Mouse (Mus musculus) T-helper 1 cell (primary cell): Measurements from ENCODE around the gene 1700007K13Rik.
"Not testable (repeated sequence)": the region's sequence is repeated elsewhere in the genome, so short reads cannot be mapped to it uniquely, and the experiment has no call there.

Source experiments
- in situ Hi-C: fragments of 300-600 bp; cut with MboI, MseI; formaldehyde crosslinking; loops from one replicate; pipeline ENCODE4 v1.15.1; 2025; ENCODE audit warnings: high pct_unique_total_duplicates

1700007K13Rik gene

DNA sequence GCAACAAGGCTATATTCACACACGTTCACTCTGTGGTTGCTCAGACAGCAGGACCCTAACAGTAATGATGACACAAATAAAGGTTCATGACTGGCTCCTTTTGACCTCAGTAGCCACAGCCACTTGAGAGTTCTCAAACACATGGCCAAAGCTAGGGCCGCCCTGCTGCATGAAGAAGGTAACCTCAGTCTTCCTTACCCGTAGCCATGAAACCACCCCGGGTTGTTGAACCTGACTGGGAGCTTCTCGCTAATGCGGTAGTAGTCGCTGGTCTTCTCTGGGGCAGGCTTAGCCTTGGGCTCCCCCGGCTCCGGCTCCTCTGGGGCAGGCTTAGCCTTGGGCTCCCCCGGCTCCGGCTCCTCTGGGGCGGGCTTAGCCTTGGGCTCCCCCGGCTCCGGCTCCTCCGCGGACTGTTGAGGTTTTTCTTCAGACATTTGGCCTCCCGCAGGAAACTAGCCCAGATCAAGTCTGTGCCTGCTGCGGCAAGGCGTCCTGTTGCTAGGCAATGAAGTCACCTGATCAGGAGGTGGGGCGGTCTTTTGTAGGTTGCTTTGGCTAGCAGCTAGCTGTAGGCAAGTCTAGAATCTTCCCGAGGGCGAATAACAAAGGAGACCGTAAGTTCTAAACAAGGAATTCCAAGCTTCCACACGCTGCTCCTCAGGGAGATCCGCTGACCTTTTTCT, at the start of gene 1700007K13Rik:
1700007K13Rik (minus strand) TSS at position 497 of the 683 bp plus-strand sequence.
- in situ Hi-C loops: no loop called here

DNA sequence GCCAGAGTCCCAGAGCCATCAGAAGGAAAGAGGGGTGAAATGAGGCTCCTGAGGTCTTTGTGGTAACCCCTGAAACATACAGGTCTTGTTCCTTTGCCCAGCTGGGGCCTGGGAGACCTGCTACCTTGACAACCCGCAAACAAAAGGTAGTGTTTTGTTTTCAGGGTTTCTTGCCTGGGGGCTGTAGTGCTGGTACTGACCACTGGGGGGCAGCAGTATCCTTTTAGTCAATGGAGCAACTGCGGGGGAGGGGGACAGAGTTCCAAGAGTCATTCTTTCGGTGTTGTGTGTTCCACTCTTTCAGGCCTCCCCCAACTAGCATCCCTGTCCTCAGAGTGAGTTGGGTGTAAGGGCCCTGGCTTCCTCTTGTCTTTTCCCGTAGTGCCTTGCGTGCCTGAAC, 48.4 kb upstream of the 1700007K13Rik start:
- in situ Hi-C loops: loop anchor here (5.0 kb wide), 1 partner anchor 33 kb away; no protein-coding TSS in a partner anchor

DNA sequence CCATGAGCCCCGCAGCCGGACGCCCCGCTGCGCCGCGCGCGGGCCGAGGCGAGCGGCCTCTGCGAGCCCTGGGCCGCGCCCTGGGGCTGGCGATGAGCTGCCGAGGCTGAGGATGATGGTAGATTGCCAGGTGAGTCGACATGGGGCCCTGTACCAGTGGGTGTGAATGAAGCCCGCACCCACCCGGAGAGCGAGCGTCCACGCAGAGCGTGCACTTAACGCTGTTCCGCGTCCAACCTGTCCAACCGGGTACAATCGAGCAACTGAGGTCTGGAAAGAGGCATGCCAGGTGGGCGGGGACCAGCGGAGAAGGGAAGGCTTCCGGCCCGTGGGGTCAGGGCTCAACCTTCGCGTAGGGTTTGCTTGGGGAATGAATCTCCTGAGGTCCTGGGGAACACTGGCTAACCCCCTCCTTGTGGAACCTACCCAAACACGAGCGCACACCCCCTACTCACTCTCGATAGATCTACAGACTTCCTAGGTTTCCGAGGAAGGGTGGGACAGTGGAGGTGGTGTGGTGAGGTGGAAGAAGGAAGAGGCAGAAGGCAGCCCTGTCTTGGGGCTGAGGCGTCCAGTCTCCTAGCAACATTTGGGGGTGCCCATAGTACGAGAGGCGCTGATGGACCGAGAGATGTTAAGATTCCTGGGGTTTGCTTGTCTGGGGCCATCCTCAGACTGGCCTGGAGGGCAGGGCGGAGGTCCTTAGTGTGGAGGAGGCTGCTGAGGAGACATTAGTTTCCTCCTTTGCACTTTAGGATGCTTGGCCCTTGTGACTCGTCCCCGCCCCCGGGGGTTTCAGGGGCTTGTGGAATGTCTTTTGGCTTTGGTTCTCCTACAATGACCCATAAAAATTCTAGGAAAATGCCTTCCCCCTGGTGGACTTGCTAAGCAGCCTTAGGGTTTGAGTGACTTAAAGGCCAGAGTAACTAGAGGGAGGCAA, 47.6 kb upstream of the 1700007K13Rik start:
- in situ Hi-C loops: loop anchor here (5.0 kb wide), 1 partner anchor 34 kb away; no protein-coding TSS in a partner anchor

DNA sequence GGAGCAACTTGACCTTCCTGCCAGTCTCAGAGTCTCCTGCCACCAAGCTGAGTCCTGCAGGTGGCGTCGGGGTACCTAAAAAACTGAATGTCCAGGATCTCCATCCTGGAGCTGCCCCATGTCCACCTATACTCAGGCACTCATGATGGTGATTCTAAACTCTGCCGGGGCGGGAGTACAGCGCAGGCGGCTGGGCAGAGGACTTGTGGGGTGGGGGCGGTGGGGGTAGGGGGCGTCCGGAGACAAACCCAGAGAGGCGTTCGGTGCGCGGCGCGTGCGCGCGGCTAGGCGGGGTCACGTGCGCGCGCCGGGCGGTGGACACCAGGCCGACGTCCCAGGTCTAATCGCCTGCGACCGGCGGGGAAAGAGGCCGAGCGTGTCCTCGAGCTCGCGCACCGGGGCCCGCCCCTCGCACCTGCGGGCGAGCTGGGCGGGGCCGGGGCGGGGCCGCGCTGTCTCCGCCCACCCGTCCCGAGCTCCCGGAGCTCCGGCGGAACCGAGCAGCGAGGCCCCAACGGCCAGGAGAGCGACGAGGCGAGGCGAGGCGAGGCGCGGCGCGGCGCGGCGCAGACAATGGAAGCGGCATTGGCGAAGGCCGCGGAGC, 46.8 kb upstream of the 1700007K13Rik start, which contains the start of gene Ralgds:
Ralgds (plus strand) TSS at position 328 of the 604 bp plus-strand sequence.
- in situ Hi-C loops: loop anchor here (5.0 kb wide), 1 partner anchor 34 kb away; no protein-coding TSS in a partner anchor

DNA sequence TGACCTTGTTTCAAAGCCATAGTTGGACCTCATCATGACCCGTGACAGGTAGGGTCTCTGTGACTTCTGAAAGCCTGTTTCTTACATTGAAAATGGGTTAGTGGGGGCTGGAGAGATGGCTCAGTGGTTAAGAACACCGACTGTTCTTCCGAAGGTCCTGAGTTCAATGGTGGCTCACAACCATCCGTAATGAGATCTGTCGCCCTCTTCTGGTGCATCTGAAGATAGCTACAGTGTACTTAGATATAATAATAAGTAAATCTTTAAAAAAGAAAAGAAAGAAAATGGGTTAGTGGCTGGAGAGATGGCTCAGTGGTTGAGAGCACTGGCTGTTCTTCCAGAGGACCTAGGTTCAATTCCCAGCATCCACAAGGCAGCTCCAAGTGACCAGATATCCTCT, 45.5 kb upstream of the 1700007K13Rik start:
- in situ Hi-C loops: loop anchor here (5.0 kb wide), 1 partner anchor 36 kb away; no protein-coding TSS in a partner anchor

DNA sequence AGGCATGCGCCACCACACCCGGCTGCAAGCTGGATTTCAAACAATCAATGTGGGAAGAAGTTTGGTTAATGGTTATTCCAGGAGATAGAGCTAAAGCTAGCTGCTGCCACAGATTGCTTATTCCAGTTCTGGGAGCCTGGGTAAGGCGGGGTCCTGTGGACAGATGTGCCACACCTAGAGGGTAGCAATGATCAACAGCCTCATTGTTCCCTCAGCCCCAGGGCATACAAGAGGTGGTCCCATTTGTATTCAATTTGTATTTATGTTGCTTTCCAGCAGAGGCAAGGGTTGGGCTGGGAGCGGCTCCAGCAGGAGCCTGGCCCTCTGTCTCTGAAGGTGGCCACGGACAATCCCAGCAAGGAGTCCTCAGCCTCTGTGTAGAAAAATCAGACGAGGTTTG, 40.2 kb upstream of the 1700007K13Rik start:
- in situ Hi-C loops: no loop called here

DNA sequence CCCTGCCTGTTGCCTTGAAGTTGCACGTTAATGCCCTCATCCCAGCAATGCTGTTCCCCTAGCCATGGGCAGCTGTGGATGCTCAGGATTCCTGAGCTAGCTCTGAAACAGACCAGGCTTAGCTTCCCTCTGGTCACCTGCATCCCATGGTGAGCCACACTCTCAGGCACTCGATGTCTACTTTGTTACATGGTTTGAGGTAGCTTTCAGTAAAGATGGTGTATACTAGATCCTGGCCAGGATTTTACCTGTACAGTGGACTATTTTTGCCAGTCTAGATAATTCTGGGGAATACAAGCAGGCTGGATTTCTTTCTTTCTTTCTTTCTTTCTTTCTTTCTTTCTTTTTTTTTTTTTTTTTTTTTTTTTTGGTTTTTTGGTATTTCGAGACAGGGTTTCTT, 39.7 kb upstream of the 1700007K13Rik start, which contains the start of gene Gm10134:
Gm10134 (plus strand) TSS at position 301 of the 400 bp plus-strand sequence.
- in situ Hi-C loops: no loop called here

DNA sequence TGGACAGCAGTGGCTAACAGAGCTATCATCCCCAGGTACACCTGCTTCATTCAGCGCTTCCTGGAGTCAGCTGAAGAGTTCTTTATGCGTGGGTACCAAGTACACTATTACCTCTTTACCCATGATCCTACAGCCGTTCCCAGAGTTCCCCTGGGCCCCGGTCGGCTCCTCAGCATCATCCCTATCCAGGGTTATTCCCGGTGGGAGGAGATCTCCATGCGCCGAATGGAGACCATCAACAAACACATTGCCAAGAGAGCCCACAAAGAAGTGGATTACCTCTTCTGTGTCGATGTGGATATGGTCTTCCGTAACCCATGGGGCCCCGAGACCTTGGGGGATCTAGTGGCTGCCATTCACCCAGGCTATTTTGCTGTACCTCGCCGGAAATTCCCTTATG, 38.5 kb upstream of the 1700007K13Rik start:
- in situ Hi-C loops: no loop called here

DNA sequence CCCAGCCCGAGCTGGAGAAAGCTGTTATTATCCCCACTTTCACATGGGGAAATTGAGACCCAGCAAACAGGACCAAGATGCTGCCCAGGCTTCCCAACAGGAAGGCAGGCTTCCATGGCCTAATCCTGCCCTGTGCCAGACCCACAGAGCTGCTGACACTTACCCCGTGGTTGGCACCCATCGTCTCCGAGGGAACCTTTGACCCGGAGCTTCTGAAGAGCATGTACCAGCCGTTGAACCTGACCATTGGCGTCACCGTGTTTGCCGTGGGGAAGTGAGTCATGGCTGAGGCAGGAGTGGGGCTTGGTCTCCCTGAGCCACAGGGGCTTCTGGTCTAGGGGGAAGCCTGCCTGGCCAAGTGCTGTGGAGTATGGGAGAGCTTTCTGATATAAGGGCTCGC, 36.9 kb upstream of the 1700007K13Rik start:
- in situ Hi-C loops: no loop called here

DNA sequence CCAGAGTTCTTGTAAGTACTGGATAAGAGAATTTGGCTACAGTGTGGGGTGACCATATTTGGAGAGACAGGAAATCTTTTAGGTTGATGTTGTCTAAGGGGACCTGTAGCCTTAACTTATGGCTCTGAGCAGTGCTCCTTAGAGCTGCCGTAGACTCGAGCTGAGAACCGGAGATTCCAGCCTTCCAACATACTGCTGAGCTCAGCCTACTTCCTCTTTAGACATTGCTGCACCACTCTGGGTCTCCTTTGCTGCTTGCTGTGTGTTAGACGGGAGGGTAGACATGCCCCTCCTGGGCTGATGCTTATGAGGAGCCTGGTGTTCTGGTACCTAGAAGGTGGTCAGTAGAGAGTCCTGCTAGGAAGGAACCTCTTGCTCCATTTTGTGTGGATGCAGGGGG, 32.3 kb upstream of the 1700007K13Rik start:
- in situ Hi-C loops: no loop called here

DNA sequence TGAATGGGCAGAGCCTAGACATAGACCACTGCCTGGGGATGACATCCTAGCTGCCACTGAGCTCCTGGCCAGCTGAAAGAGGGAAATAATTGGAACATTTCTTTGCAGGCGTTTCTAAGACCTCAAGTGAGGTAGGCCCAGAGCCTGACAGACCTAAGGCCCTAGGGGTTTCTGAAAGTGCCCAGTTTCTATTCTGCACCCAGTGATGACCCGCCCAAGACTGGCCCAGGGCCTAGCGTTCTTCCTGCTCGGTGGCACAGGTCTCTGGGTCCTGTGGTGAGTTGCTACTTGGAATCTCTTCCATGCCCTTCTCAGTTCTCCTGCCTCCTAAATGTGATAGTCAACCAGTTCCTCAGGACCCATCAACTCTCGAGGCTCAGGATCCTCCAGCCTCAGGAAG, 31.4 kb upstream of the 1700007K13Rik start:
- in situ Hi-C loops: no loop called here

DNA sequence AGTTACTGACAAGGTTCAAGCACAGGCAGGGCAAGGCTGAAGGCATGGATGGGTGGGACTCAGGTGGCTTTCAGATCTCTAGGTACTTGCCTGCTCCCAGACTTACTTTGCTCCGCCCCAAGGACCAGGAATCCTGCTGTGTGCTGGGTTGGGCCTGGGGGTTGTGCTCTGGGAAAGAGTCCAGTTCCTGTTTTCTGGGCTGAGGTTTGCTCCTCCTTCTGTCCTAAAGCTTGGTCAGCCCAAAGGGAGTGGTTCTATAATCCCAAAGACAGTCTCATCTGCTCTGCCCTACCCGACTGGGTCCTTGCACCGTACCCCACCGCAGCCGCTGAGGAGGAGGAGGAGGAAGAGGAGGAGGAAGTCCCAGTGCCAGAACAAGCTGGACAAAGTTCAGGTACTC, 30.5 kb upstream of the 1700007K13Rik start, which contains the start of gene Gbgt1:
Gbgt1 (plus strand) TSS at position 221 of the 400 bp plus-strand sequence.
- in situ Hi-C loops: no loop called here

DNA sequence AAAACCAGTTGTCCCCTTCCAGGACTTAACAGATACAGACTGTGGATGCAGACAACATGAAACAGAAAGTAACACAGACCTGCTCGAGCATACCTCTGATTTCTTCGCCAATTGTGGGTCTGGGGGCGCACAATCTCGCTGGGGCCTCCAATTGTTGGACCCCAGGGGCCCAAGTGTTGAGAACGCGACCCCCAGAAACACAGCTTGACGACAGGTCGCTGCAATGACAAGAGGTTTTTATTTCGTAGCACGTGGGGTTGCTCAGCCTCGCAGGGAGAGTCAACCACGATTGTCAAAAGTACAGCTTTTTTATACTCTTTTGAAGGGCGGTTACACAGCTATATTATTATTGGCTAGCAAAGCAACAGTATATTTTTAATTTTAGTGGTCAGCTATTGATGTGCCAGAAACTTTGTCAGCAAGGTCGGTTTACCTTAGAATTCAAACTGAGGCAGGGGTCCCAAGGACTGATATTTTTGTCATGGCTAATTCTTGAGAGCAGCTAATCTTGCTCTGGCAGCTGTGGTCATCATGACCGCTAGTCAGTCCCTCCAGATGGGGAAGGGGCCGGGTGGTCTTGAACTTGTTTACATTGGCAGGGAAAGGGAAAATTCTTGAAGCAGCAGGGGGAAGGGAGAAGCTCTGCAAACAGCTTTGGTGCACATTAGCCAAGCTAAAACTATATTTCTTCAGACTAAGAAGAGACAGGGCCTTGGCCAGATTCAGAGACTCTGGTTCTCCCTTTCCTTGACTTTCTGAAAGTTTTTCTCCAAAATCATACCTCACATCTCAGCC, 29.9 kb upstream of the 1700007K13Rik start:
- in situ Hi-C loops: no loop called here

DNA sequence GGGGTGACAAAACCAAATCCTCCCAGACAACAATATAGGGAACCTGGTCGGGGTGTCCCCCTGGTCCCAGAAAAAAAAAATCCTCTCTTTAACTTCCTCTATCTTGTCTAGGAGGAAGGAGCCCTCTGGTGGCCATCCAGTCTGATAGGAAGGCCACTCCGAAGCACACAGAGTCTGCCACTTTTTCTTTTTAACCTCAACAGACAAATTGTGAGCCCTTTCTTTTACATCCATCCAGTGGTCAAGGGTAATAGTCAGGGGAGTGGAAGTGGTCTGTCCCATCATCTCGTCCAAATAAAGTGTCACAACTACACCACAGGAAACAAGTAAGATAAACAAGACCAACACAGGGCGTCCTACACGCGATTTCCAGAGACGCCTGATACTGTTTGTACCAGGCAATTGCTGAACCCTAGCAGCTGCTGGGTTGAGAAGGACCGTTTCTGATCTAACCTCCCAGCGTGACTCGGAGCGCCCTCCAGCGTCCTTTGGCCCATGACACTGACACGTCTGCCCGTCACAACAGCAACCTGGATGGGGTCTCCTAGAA, 29.1 kb upstream of the 1700007K13Rik start:
- in situ Hi-C loops: no loop called here

DNA sequence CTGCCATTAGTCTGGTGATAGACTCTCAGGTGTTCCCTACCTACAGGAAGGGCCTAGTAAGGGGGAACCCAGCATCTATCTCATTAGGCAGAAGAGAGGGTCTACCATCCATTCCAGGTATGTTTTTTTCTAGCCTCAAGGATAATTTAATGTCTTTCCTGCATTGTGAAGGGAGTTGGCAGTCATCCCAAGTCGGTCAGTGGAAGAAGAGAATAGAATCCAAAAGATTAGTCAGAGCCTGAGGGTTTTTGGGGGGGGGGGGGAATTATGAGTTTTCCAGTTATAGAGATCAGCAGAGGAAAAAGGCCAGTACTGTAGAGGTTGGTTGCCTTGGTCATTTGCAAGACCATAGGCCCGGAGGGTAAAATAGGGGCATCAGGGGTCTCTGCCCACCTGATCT, 28.4 kb upstream of the 1700007K13Rik start:
- in situ Hi-C loops: no loop called here

DNA sequence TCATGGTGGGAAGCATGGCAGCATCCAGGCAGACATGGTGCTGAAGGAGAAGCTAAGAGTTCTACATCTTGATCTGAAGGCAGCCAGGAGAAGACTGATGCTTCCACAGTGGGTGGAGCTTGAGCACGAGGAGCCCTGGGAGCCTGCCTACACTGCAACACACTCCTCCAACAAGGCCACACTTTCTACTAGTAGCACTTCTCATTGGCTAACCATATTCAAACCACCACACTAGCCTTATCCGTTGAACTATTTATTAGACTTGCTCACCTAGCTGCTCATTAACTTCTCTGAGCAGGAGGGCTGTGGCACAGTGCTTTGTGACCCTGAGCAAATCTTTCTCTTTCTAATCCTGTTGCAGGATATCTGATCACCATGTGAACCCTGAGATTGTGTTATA, 17.7 kb upstream of the 1700007K13Rik start:
- in situ Hi-C loops: no loop called here

DNA sequence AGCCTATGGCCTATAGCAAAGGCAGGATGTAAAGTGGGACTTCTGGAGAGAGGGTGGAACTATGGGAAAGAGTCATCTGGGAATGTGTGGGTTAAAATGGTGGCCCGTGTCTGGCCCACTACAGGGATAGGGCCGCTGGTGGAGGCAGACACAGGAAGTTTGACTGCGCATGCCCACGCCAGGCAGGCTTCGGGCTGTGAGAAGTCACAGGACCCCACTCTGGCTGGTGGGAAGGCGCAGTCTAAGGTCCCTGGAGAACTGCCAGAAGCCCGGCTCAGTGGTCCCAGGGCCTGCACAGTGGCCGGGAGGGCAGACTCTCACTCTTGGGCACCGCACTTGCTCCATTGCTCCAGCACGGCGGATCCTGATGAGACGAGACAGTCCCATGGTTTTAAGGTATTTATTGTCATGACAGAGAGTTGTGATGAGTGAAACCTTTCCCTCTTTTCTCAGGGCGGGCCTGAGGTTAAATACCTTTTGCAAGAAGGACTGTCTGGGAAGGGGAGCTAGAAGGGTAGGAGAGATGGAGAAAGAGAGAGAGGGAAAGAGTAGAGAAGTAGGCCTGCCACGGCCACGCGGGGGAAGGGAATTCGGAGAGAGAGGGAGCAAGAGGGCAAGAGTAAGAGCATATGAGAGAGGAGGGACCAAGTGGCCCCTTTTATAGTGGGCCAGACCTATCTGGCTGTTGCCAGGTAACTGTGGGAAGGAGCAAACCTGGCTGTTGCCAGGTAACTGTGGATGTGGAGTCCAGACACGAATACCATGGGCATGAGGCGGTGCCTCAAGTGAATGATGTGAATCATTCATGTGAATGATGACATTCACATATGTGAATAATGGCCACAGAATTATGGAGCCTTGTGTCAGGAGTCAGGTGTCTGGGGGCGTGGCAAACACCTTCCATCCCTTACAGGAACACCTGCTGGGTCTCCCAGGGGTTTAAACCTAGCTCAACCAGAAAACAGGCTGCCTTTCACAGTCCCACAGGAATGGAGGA, 13.4 kb upstream of the 1700007K13Rik start:
- in situ Hi-C loops: no loop called here

DNA sequence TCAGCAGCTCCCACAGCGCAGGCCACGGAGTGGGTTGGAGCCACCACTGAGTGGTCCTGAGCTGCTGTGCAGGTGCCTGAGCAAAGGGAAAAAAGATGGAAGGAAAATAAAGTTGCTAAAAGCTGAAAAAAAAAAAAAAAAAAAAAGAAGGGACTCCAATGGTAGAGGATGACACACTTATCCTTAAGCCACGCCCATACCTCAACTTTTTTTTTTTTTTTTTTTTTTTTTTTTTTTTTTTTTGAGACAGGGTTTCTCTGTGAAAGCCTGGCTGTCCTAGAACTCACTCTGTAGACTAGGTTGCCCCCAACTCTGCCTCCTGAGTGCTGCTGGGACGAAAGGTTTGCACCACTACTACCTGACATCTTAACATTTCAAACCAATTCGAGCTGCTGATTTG, 11.9 kb upstream of the 1700007K13Rik start:
- in situ Hi-C loops: not testable (repeated sequence)

DNA sequence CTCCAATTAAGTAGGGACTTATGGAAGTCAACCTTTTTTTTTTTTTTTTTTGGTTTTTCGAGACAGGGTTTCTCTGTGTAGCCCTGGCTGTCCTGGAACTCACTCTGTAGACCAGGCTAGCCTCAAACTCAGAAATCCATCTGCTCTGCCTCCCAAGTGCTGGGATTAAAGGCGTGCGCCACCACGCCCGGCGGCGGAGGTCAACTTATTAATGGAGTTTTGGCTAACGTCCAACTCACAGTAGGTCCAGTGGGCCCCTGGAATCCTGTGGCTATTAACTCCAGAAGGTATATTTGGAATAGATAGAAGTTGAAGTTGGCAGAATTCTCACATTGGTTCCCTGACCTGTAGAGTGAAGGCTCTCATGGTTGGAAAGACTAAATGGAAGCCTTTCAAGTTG, 5.9 kb upstream of the 1700007K13Rik start:
- in situ Hi-C loops: not testable (repeated sequence)
